Mouse (Mus musculus): Measurements from ENCODE around the gene Hist1h2bb.
"Not testable (repeated sequence)": the region's sequence is repeated elsewhere in the genome, so short reads cannot be mapped to it uniquely, and the experiment has no call there.

Gene Hist1h2bb

GRCm38 (mm10) chr13:23764324-23765171, 18.0 kb downstream of the Hist1h2bb start:
- no peak for DNase-seq (ENCODE audit: low spot score)

GRCm38 (mm10) chr13:23765172-23765513, 18.6 kb downstream of the Hist1h2bb start:
- no peak for DNase-seq (ENCODE audit: low spot score)

GRCm38 (mm10) chr13:23766772-23767171, 20.2 kb downstream of the Hist1h2bb start:
- DNase-seq (ENCODE audit: low spot score): no peak

GRCm38 (mm10) chr13:23768834-23769397, 22.4 kb downstream of the Hist1h2bb start:
- no peak for DNase-seq (ENCODE audit: low spot score)

- DNase-seq (ENCODE audit: low spot score): not testable (repeated sequence)
Observed at GRCm38 (mm10) chr13:23769613-23770012, 23.1 kb downstream of the Hist1h2bb start, which contains the start of gene Trim38. Trim38 (plus strand) TSS chr13:23769913.

GRCm38 (mm10) chr13:23772561-23773313, 26.2 kb downstream of the Hist1h2bb start:
- DNase-seq (ENCODE audit: low spot score): peak; percentile 44

GRCm38 (mm10) chr13:23778339-23778738, 31.8 kb downstream of the Hist1h2bb start:
- DNase-seq (ENCODE audit: low spot score): no peak

GRCm38 (mm10) chr13:23779025-23779424, 32.5 kb downstream of the Hist1h2bb start:
- no peak for DNase-seq (ENCODE audit: low spot score)

- no peak for DNase-seq (ENCODE audit: low spot score)
Observed at GRCm38 (mm10) chr13:23792520-23792919, 46.0 kb downstream of the Hist1h2bb start.
